ENCODE assay signal across 12 mouse cellular contexts in genomic region chr9:56842303-56842719, GRCm38 (mm10). TPM values are rescaled to one million over a fixed set of nuclear protein-coding genes. Genes with fewer than 3 reads are reported as not detected.
DNase-seq lines count a peak whose midpoint lies in the region; ATAC-seq and TF ChIP-seq lines count a peak whose summit lies in the region.
"Had no signal": no experiment of that assay in that cellular context is flagged by ENCODE, and none has a peak within 500 bp of the region (broad histone marks: within the 10 kb centered on the region; RNA-seq: fewer than 3 reads in every experiment).

No protein-coding gene starts in this region.

- no peak overlapping the region for H3K9ac ChIP-seq in lung, embryonic 14.5 days
- H3K9ac ChIP-seq in limb, embryonic 14.5 days (ENCODE audit: low read depth, low read length, severe bottlenecking): no peak overlapping the region
- H3K9ac ChIP-seq: midbrain, embryonic 15.5 days had no signal

- no peaks in the 10 kb centered on the region for H3K9me3 ChIP-seq in lung, embryonic 14.5 days (ENCODE audit: low read depth, low read length)
- no peaks in the 10 kb centered on the region for H3K9me3 ChIP-seq in hindbrain, embryonic 10.5 days
- H3K9me3 ChIP-seq in limb, embryonic 14.5 days (ENCODE audit: control insufficient read depth, low read length): no peaks in the 10 kb centered on the region
- H3K9me3 ChIP-seq: midbrain, embryonic 15.5 days had no signal

- no peaks in the 10 kb centered on the region for H3K36me3 ChIP-seq in lung, embryonic 14.5 days (ENCODE audit: insufficient read depth)
- H3K36me3 ChIP-seq in hindbrain, embryonic 10.5 days: no peaks in the 10 kb centered on the region
- no peaks in the 10 kb centered on the region for H3K36me3 ChIP-seq in limb, embryonic 14.5 days (ENCODE audit: control insufficient read depth, insufficient read depth, low read length)
- H3K36me3 ChIP-seq: midbrain, embryonic 15.5 days had no signal

- no peaks in the 10 kb centered on the region for H3K4me1 ChIP-seq in lung, embryonic 14.5 days (ENCODE audit: insufficient read depth)
- peaks cover 23% of the 10 kb centered on the region for H3K4me1 ChIP-seq in hindbrain, embryonic 10.5 days (replicated peaks)
- H3K4me1 ChIP-seq in limb, embryonic 14.5 days (ENCODE audit: control insufficient read depth, insufficient read depth, low read length): peaks cover 16% of the 10 kb centered on the region

- no peak overlapping the region for H3K27ac ChIP-seq in lung, embryonic 14.5 days (ENCODE audit: low read depth)
- H3K27ac ChIP-seq in hindbrain, embryonic 10.5 days: 0 out of 2 replicates have a peak overlapping the region, but pooled peaks have one; percentile 35
- H3K27ac ChIP-seq in limb, embryonic 14.5 days (replicated peaks; ENCODE audit: low read depth, low read length): no peak overlapping the region
- H3K27ac ChIP-seq: midbrain, embryonic 15.5 days had no signal

- H3K4me2 ChIP-seq in lung, embryonic 14.5 days: no peak overlapping the region
- H3K4me2 ChIP-seq in limb, embryonic 14.5 days (replicated peaks; ENCODE audit: low read depth, low read length, severe bottlenecking): no peak overlapping the region
- H3K4me2 ChIP-seq: midbrain, embryonic 15.5 days had no signal

- H3K27me3 ChIP-seq in lung, embryonic 14.5 days (ENCODE audit: insufficient read depth, low read length): no peaks in the 10 kb centered on the region
- H3K27me3 ChIP-seq in hindbrain, embryonic 10.5 days (ENCODE audit: insufficient read depth, poor library complexity, severe bottlenecking): peaks cover 12% of the 10 kb centered on the region
- H3K27me3 ChIP-seq in limb, embryonic 14.5 days (ENCODE audit: control insufficient read depth, insufficient read depth, low read length): no peaks in the 10 kb centered on the region
- H3K27me3 ChIP-seq: midbrain, embryonic 15.5 days had no signal

- intact Hi-C loops in left cerebral cortex, postnatal 4 days (cut with DNase I): no loop called here

- TF ChIP-seq POLR2A in limb, embryonic 14.5 days (IDR thresholded peaks at IDR 0.05; ENCODE audit: borderline replicate concordance, extremely low read depth, insufficient read depth, insufficient read length): no peak

- no peak for TF ChIP-seq CTCF in lung, embryonic 14.5 days (IDR thresholded peaks at IDR 0.05; ENCODE audit: low read depth)

- H3K4me3 ChIP-seq in lung, embryonic 14.5 days (ENCODE audit: low read depth, low read length): no peak overlapping the region
- no peak overlapping the region for H3K4me3 ChIP-seq in hindbrain, embryonic 10.5 days
- H3K4me3 ChIP-seq in limb, embryonic 14.5 days (replicated peaks; ENCODE audit: low read length): no peak overlapping the region
- H3K4me3 ChIP-seq: midbrain, embryonic 15.5 days had no signal

- no peak for ATAC-seq in lung, embryonic 14.5 days (ENCODE audit: insufficient read depth)
- ATAC-seq in limb, embryonic 14.5 days (ENCODE audit: low FRiP score, low read depth): peak; percentile 32; the same call in 1 of the 2 replicates
- ATAC-seq: forebrain, embryonic 14.5 days; midbrain, embryonic 15.5 days had no signal

- WGBS in lung, embryonic 14.5 days: 27% methylated on average over 3 of the region's 3 CpGs
- 67% methylated on average over 3 of the region's 3 CpGs for WGBS in hindbrain, embryonic 10.5 days
- 12% methylated on average over 3 of the region's 3 CpGs for WGBS in limb, embryonic 14.5 days

- DNase-seq in lung, embryonic 14.5 days: peak; percentile 8
- DNase-seq in lung, postnatal 10 days: no peak
- peak; percentile 13 for DNase-seq in hindbrain, embryonic 10.5 days (ENCODE audit: low spot score)
- no peak for DNase-seq in limb, embryonic 14.5 days (ENCODE audit: low spot score)
- DNase-seq in yolk sac, embryonic 10.5 days (ENCODE audit: low spot score): peak; percentile 34
- no peak for DNase-seq in right cerebral cortex, postnatal 10 days (ENCODE audit: low spot score in 2 of 2)
- no peak for DNase-seq in left cerebral cortex, postnatal 4 days
- DNase-seq: lung, postnatal 14 days had no signal

RNA-seq across cellular contexts. Expression of gene Odf3l1, which starts 22.2 kb away (rescaled TPM):
- 0.23 and 1.1 TPM in 2 replicates for polyA plus RNA-seq in lung, embryonic 14.5 days (2014; fragmentation: Nextera tagmentation; extraction: Ambion mirVana)
- 0.14 TPM in 1 of 2 replicates, not detected in the other for polyA plus RNA-seq in hindbrain, embryonic 10.5 days (2016; fragmentation: Nextera tagmentation; extraction: Ambion mirVana)
- polyA plus RNA-seq in limb, embryonic 14.5 days (2012; rRNA removed): 2.6 and 2.9 TPM in 2 replicates
- polyA plus RNA-seq in limb, embryonic 14.5 days (2014; fragmentation: Nextera tagmentation; extraction: Ambion mirVana): 1.7 and 1.8 TPM in 2 replicates
- not detected for total RNA-seq in left cerebral cortex, postnatal 4 days (2021)
- total RNA-seq: heart, postnatal 25 days; left cerebral cortex, postnatal 14 days had no signal
- polyA plus RNA-seq: forebrain, embryonic 14.5 days; midbrain, embryonic 15.5 days had no signal

RNA-seq across cellular contexts. Expression of gene Cspg4, which starts 22.5 kb away (rescaled TPM):
- polyA plus RNA-seq in lung, embryonic 14.5 days (2014; fragmentation: Nextera tagmentation; extraction: Ambion mirVana): 12.3 and 13.9 TPM in 2 replicates
- polyA plus RNA-seq in hindbrain, embryonic 10.5 days (2016; fragmentation: Nextera tagmentation; extraction: Ambion mirVana): 1.9 and 2.0 TPM in 2 replicates
- 59.9 and 80.6 TPM in 2 replicates for polyA plus RNA-seq in limb, embryonic 14.5 days (2012; rRNA removed)
- 47.1 and 49.2 TPM in 2 replicates for polyA plus RNA-seq in limb, embryonic 14.5 days (2014; fragmentation: Nextera tagmentation; extraction: Ambion mirVana)
- 10 to 100 TPM; 21.8 to 23.7 TPM for total RNA-seq in left cerebral cortex, postnatal 4 days (2021)

RNA-seq across cellular contexts. Expression of gene Lingo1, which starts 46.0 kb away (rescaled TPM):
- 4.7 and 4.8 TPM in 2 replicates for polyA plus RNA-seq in lung, embryonic 14.5 days (2014; fragmentation: Nextera tagmentation; extraction: Ambion mirVana)
- polyA plus RNA-seq in hindbrain, embryonic 10.5 days (2016; fragmentation: Nextera tagmentation; extraction: Ambion mirVana): 5.1 and 9.9 TPM in 2 replicates
- polyA plus RNA-seq in limb, embryonic 14.5 days (2012; rRNA removed): 21.0 and 29.9 TPM in 2 replicates
- polyA plus RNA-seq in limb, embryonic 14.5 days (2014; fragmentation: Nextera tagmentation; extraction: Ambion mirVana): 5.4 and 5.5 TPM in 2 replicates
- total RNA-seq in left cerebral cortex, postnatal 4 days (2021): 100 to 1,000 TPM; 224 to 247 TPM

Comparison
In these comparisons a context has a peak if more than half of its experiments do, and no peak if none do; other contexts are left out.
1. DNase-seq: peak in lung, embryonic 14.5 days (single experiment), hindbrain, embryonic 10.5 days (single experiment) and yolk sac, embryonic 10.5 days (single experiment); none in lung, postnatal 10 days (single experiment), limb, embryonic 14.5 days (single experiment), right cerebral cortex, postnatal 10 days (0 of 2) and left cerebral cortex, postnatal 4 days (single experiment).